Mouse (Mus musculus) embryonic fibroblast, embryonic 13.5 days (primary cell): ENCODE data around the gene Prdm16. TPM values are rescaled to one million over a fixed set of nuclear protein-coding genes. Genes with fewer than 3 reads are reported as not detected.

Experiments used
- H3K27ac ChIP-seq: 2 replicates; pipeline ENCODE4 v1.5.1; 2012; ENCODE audit warnings: low read length, control low read depth, inconsistent platforms; ENCODE audit not compliant: insufficient read depth
- H3K4me1 ChIP-seq: 2 replicates; pipeline ENCODE4 v1.6.1; 2011; ENCODE audit warnings: low read length; ENCODE audit not compliant: control insufficient read depth, insufficient read depth
- H3K4me3 ChIP-seq: 2 replicates; pipeline ENCODE4 v1.5.1; 2011; ENCODE audit warnings: mild to moderate bottlenecking, control low read depth, low read length; ENCODE audit not compliant: insufficient read depth
- CTCF ChIP-seq: IDR thresholded peaks from 2 replicates; pipeline ENCODE4 v1.5.1; 2011; ENCODE audit warnings: mild to moderate bottlenecking, control low read depth, low read length, moderate library complexity, borderline replicate concordance; ENCODE audit not compliant: insufficient read depth
- POLR2A ChIP-seq: IDR thresholded peaks from 2 replicates; pipeline ENCODE4 v1.6.1; 2011; ENCODE audit warnings: low read depth, mild to moderate bottlenecking, control low read depth, low read length, moderate library complexity
- polyA plus RNA-seq: library from polyadenylated mRNA; stranded (reverse); fragments of >200 nt; gene quantifications from 2 replicates; pipeline ENCODE4 v1.2.4, GENCODE M21; 2011; ENCODE audit warnings: low read depth; ENCODE audit not compliant: missing spikeins, insufficient read length

Prdm16 gene
- polyA plus RNA-seq, 1 experiment: 3.1 TPM

DNA sequence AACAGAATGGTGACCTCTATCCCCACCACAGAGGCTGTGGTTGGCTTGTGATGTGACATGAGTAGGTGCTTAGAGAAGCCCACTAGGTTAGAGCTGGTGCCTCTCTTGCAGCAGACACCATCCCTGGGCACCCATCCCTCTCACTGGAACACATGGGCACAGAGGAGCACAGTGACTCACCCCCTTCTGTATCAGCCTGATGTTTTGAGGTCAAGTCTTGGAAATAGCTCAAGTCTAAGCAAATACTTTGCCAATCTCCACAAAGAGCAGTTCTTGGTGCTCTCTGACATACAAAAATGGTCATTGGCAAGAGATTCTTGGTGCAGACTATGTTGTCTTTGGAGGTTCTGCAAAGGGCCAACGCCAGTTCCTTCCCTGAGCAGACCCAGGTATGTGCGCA, 257.8 kb downstream of the Prdm16 start:
- Histone ChIP-seq H3K27ac (no peak overlapping the region), H3K4me1 (no peaks in the 10 kb centered on the region), H3K4me3 (no peak overlapping the region)
- TF ChIP-seq CTCF: no peak
- no peak for TF ChIP-seq POLR2A

- TF ChIP-seq CTCF (no peak), POLR2A (no peak)
- H3K4me1 ChIP-seq: no peaks in the 10 kb centered on the region
- no peak overlapping the region for H3K4me3 ChIP-seq
- H3K27ac ChIP-seq: no peak overlapping the region
These were observed 260.6 kb downstream of the Prdm16 start for GRCm38 (mm10) chr4:154375939-154376625.

DNA sequence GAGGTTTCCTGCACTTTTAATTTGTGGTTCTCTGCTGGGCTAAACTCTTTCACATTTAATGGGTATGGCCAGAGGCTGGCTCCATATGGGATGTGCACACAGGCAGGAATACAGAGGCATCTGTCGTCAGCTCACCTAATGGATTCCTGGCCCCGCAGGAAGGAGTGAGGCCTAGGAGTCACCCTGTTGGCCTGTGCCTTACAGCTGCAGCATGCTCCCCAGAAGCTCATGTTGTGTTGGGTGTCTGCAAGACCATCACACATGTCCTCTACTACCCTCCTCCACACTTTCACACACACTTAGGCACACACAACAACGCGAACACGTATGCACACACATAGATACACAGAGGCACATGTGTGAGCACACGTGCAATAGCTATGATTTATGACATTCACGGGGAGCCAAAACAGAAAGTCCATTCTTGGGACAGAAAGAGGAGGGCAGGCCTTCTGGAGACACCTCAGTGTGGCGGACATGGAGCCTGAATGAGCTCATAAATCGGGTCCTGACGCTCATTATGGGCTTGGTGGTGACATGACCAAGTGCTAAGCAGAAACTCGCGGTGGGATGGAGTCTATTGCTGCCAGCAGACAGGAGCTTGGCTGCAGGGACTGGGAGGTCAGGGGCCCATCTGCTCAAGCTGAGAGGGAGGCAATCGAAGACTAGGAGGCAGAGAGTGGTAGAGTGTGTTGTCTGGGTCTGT, 265.0 kb downstream of the Prdm16 start:
- TF ChIP-seq CTCF: no peak
- TF ChIP-seq POLR2A: no peak
- H3K4me3 ChIP-seq: no peak overlapping the region
- no peak overlapping the region for H3K27ac ChIP-seq
- H3K4me1 ChIP-seq: no peaks in the 10 kb centered on the region

- Histone ChIP-seq H3K4me3 (no peak overlapping the region), H3K27ac (no peak overlapping the region), H3K4me1 (no peaks in the 10 kb centered on the region)
- TF ChIP-seq POLR2A (no peak), CTCF (no peak)
These were observed 265.8 kb downstream of the Prdm16 start for GRCm38 (mm10) chr4:154370841-154371240.

GRCm38 (mm10) chr4:154369089-154369488, 267.6 kb downstream of the Prdm16 start:
- TF ChIP-seq CTCF (no peak), POLR2A (no peak)
- no peaks in the 10 kb centered on the region for H3K4me1 ChIP-seq
- H3K27ac ChIP-seq: no peak overlapping the region
- no peak overlapping the region for H3K4me3 ChIP-seq

DNA sequence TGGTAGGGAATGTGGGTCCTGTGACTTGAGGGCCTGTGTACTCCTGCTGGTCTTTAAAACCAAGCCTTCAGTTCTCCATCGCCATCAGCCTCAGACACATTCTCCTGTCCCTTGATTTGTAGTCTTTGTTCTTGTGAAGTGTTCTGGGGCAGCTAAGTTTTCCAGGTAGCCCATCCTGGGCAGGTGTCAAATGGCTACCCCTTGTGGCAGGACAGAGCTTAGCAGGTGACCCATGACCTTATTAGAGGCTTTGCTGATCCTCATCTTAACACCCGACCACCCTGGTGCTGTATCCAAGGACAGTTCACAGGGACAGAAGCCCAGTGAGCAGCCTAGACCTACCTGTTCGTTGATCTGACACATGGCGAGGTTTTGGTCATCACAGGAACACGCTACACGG, 269.8 kb downstream of the Prdm16 start:
- TF ChIP-seq POLR2A (no peak), CTCF (no peak)
- Histone ChIP-seq H3K4me1 (no peaks in the 10 kb centered on the region), H3K27ac (no peak overlapping the region), H3K4me3 (no peak overlapping the region)

DNA sequence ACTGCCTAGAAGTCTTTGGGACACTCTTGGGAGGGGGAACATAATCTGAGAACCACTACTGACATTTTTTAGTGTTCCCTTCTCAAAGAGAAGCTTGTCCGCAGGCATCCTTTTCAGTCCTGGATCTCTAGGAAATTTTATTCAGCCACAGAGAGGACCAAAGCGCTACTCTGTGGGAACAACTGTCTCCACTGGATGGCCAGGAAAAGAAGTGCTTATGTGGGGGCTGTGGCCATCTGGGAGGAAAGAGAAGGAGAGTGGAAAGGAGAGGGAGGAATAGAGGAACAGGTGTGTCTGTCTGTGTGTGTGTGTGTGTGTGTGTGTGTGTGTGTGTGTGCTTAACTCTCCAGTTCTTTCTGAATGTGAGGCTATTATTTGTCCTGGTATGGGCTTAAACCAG, 271.9 kb downstream of the Prdm16 start:
- Histone ChIP-seq H3K27ac (no peak overlapping the region), H3K4me1 (no peaks in the 10 kb centered on the region), H3K4me3 (no peak overlapping the region)
- TF ChIP-seq CTCF: no peak
- TF ChIP-seq POLR2A: no peak

DNA sequence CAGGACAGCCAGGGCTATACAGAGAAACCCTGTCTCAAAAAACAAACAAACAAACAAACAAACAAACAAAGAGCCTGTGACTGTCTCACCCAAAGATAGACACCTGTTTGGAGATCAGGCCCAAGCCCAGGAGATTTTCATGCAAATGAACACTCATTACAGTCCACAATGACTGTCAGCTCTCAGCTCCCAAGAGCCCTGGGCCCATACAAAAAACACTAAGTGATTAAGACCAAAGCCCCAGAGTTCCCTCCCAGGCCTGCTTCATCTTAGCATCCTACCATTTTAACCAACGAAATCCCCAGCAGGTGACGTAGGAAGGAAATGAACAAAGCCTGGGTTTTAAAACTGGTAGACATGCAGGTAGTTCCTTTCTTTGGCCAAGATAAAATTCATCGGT, 275.8 kb downstream of the Prdm16 start:
- Histone ChIP-seq H3K4me1 (no peaks in the 10 kb centered on the region), H3K4me3 (no peak overlapping the region), H3K27ac (no peak overlapping the region)
- TF ChIP-seq POLR2A: no peak
- no peak for TF ChIP-seq CTCF

GRCm38 (mm10) chr4:154360441-154360840, 276.2 kb downstream of the Prdm16 start:
- Histone ChIP-seq H3K4me1 (no peaks in the 10 kb centered on the region), H3K27ac (no peak overlapping the region), H3K4me3 (no peak overlapping the region)
- TF ChIP-seq CTCF (no peak), POLR2A (no peak)

DNA sequence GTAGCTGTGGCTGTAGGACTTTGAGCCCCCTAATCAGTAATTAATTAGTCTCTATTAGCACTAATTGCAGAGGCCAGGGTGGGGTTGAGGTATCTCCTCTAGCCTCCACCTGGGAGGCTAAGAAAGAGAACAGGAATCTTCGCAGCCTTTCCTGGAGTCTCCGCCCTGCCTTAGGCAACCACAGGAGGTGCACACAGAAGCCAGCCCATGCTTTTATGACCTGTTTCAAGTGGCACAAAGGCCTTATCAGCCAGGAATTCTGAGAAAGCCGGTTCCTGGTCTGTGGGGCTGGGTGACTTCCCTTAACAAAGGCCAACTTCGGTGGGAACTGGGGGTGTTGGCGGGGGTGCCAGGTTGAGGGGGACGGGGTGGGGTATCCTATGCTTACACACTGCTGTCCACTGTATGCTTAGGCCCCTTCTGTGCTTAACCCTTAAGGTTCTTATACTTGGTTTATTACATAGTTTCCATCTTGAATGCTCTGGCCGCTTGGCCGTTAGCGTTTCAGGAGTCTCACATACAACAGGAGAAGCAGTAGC, 276.8 kb downstream of the Prdm16 start:
- Histone ChIP-seq H3K27ac (no peak overlapping the region), H3K4me1 (no peaks in the 10 kb centered on the region), H3K4me3 (no peak overlapping the region)
- TF ChIP-seq POLR2A (no peak), CTCF (no peak)
